13 mouse cellular contexts compared by ENCODE assay signal in genomic region chr17:84110000-84110695, GRCm38 (mm10).
DNase-seq lines count a peak whose midpoint lies in the region; ATAC-seq lines count a peak whose summit lies in the region.
"Had no signal": no experiment of that assay in that cellular context is flagged by ENCODE, and none has a peak within 500 bp of the region (broad histone marks: within the 10 kb centered on the region; RNA-seq: fewer than 3 reads in every experiment).

No protein-coding gene starts in this region.

- H3K9ac ChIP-seq in forebrain, embryonic 13.5 days = no peak overlapping the region
- H3K9ac ChIP-seq: hindbrain, embryonic 12.5 days had no signal

- H3K4me2 ChIP-seq in forebrain, embryonic 13.5 days = no peak overlapping the region
- H3K4me2 ChIP-seq: hindbrain, embryonic 12.5 days had no signal

- H3K4me1 ChIP-seq in forebrain, embryonic 13.5 days = peaks cover 10% of the 10 kb centered on the region; the same call in 1 of the 2 replicates

- ATAC-seq in forebrain, embryonic 13.5 days = no peak
- ATAC-seq: midbrain, embryonic 16.5 days had no signal

- 81% methylated on average over 9 of the region's 9 CpGs for WGBS in forebrain, embryonic 13.5 days

- no peak overlapping the region for H3K4me3 ChIP-seq in forebrain, embryonic 13.5 days
- H3K4me3 ChIP-seq: hindbrain, embryonic 12.5 days had no signal

- H3K27ac ChIP-seq in forebrain, embryonic 13.5 days = no peak overlapping the region
- H3K27ac ChIP-seq: hindbrain, embryonic 12.5 days had no signal

- no peaks in the 10 kb centered on the region for H3K9me3 ChIP-seq in forebrain, embryonic 13.5 days (replicated peaks)
- H3K9me3 ChIP-seq: hindbrain, embryonic 12.5 days had no signal

- peak; percentile 57 for DNase-seq in adrenal gland, postnatal 10 days
- no peak for DNase-seq in adrenal gland, adult 8-10 months
- DNase-seq in urinary bladder, postnatal 14 days (ENCODE audit: low spot score) = peak; percentile 46
- DNase-seq in urinary bladder, postnatal 25 days (ENCODE audit: low spot score) = no peak
- DNase-seq in heart, postnatal 36 days = peak; percentile 47 to 65
- DNase-seq in urinary bladder, postnatal 4 days (ENCODE audit: low spot score in 2 of 2) = no peak
- no peak for DNase-seq in natural killer cell, adult 2 months (ENCODE audit: low spot score in 2 of 2)
- DNase-seq: cerebellum, adult 2 months; kidney, postnatal 4 days; liver had no signal

- H3K36me3 ChIP-seq in forebrain, embryonic 13.5 days (ENCODE audit: poor library complexity, severe bottlenecking) = no peaks in the 10 kb centered on the region
- H3K36me3 ChIP-seq: hindbrain, embryonic 12.5 days had no signal

- intact Hi-C loops in heart, postnatal 36 days (cut with DNase I) = no loop called here

- H3K27me3 ChIP-seq in forebrain, embryonic 13.5 days = no peaks in the 10 kb centered on the region
- H3K27me3 ChIP-seq: hindbrain, embryonic 12.5 days had no signal

Comparison
In these comparisons a context has a peak if more than half of its experiments do, and no peak if none do; other contexts are left out.
1. DNase-seq: peak in adrenal gland, postnatal 10 days (single experiment), urinary bladder, postnatal 14 days (single experiment) and heart, postnatal 36 days (2 of 2); none in adrenal gland, adult 8-10 months (single experiment), urinary bladder, postnatal 25 days (single experiment), urinary bladder, postnatal 4 days (0 of 2) and natural killer cell, adult 2 months (0 of 2).